Mouse (Mus musculus) forebrain, embryonic 15.5 days (tissue): ENCODE measurements at regions not wholly inside any gene's neighbourhood (a gene's known extent, or its start where the extent isn't known, plus 50 kb on each side); places are given as distances from the start of the nearest gene placed in this dataset.
A peak's percentile ranks its signal among the peaks of the same experiment; 100 is the strongest.

ENCODE experiments used
- ATAC-seq: fragments of 200-750 bp; cut with Nextera tagmentation; replicated peaks from 2 replicates; pipeline ENCODE4 v1.8.0; 2017; ENCODE audit warnings: mild to moderate bottlenecking, moderate TSS enrichment, moderate library complexity
- H3K27ac ChIP-seq: fragments of 300-500 bp; sonication (generic); replicated peaks from 2 replicates; pipeline ENCODE4 v1.5.1; 2015; ENCODE audit warnings: mild to moderate bottlenecking, inconsistent platforms
- H3K27me3 ChIP-seq: fragments of 300-500 bp; sonication (generic); 2 replicates; pipeline ENCODE4 v1.6.1; 2015; ENCODE audit warnings: inconsistent platforms
- H3K36me3 ChIP-seq: fragments of 300-500 bp; sonication (generic); 2 replicates; pipeline ENCODE4 v1.6.1; 2015; ENCODE audit warnings: mild to moderate bottlenecking, inconsistent platforms
- H3K4me1 ChIP-seq: fragments of 300-500 bp; sonication (generic); 2 replicates; pipeline ENCODE4 v1.6.1; 2015; ENCODE audit warnings: inconsistent platforms
- H3K4me2 ChIP-seq: fragments of 300-500 bp; sonication (generic); replicated peaks from 2 replicates; pipeline ENCODE4 v1.6.1; 2015; ENCODE audit warnings: mild to moderate bottlenecking, inconsistent platforms
- H3K4me3 ChIP-seq: fragments of 300-500 bp; sonication (generic); 2 replicates; pipeline ENCODE4 v1.5.1; 2015; ENCODE audit warnings: mild to moderate bottlenecking, inconsistent platforms
- H3K9ac ChIP-seq: fragments of 300-500 bp; sonication (generic); replicated peaks from 2 replicates; pipeline ENCODE4 v1.6.1; 2015; ENCODE audit warnings: mild to moderate bottlenecking, inconsistent platforms
- H3K9me3 ChIP-seq: fragments of 300-500 bp; sonication (generic); 2 replicates; pipeline ENCODE4 v1.6.1; 2016; ENCODE audit warnings: inconsistent platforms
- WGBS: fragments of 180-500 bp; shearing (Covaris S2); methylation state at CpG from one replicate; pipeline ENCODE4 v1.1.7; 2015; ENCODE audit warnings: mixed read lengths; 5-methylcytosine and 5-hydroxymethylcytosine counted together

DNA sequence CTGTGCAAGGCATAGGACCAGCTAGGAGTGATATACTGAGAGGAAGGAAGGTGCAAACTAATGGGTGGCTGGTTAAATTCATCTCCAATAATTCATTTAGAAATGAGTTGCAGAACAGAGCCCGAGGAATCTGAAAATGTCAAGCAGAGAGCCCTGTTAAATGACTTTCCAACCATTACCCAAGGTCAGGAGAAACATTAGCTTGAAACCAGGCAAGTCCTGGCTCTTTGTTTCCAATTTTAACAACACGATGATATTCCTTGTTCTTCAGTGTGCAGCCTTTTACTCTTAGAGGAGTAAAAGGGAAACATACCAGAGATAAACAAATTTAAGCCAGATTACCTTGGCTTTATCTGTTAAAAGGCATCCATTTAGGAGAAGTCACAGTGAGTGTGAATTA lies 2318.4 kb downstream of the Poteg start:
- WGBS, result 81% methylated on average over 2 of the region's 2 CpGs
- no peak for ATAC-seq
- H3K27ac ChIP-seq, result no peak overlapping the region
- no peak overlapping the region for H3K4me2 ChIP-seq
- no peaks in the 10 kb centered on the region for H3K9me3 ChIP-seq
- H3K4me3 ChIP-seq, result no peak overlapping the region
- no peaks in the 10 kb centered on the region for H3K4me1 ChIP-seq
- H3K9ac ChIP-seq, result no peak overlapping the region
- no peaks in the 10 kb centered on the region for H3K27me3 ChIP-seq
- H3K36me3 ChIP-seq, result no peaks in the 10 kb centered on the region

DNA sequence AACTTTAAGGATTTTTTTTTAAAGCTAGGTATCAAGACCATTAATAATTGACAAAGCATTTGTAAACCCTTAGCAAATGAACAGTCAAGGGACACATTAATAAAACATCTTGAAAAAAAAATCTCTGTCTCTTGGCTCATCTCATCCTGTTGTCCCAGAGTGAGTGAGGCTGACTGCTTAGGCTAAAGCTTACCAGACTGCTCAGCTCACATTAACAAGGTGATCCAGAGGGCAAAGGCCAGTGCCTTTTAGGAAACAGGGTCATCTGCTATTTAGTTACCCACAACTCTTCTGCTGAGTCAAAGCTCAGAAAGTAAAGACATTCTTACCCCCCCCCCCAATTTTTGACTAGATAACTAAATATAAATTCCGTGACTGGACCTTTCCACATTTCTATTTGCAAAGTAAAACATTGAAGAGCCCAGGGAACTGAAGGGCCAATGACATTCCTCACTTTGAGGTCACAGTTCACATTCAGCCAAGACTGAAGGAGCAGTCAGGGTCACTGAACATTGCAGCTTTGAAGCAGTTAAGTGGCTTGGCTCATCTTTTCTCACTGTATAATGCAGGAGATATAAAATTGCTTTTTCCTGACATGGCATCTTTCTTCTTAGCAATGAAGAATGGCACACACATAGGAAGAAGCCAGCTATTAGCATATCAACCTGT lies 2318.9 kb downstream of the Poteg start:
- no peak for ATAC-seq
- Histone ChIP-seq H3K27me3 (no peaks in the 10 kb centered on the region), H3K4me3 (no peak overlapping the region), H3K4me2 (no peak overlapping the region), H3K9me3 (no peaks in the 10 kb centered on the region), H3K27ac (no peak overlapping the region), H3K4me1 (no peaks in the 10 kb centered on the region), H3K9ac (no peak overlapping the region), H3K36me3 (no peaks in the 10 kb centered on the region)
- 62% methylated on average over 1 of the region's 1 CpGs for WGBS

DNA sequence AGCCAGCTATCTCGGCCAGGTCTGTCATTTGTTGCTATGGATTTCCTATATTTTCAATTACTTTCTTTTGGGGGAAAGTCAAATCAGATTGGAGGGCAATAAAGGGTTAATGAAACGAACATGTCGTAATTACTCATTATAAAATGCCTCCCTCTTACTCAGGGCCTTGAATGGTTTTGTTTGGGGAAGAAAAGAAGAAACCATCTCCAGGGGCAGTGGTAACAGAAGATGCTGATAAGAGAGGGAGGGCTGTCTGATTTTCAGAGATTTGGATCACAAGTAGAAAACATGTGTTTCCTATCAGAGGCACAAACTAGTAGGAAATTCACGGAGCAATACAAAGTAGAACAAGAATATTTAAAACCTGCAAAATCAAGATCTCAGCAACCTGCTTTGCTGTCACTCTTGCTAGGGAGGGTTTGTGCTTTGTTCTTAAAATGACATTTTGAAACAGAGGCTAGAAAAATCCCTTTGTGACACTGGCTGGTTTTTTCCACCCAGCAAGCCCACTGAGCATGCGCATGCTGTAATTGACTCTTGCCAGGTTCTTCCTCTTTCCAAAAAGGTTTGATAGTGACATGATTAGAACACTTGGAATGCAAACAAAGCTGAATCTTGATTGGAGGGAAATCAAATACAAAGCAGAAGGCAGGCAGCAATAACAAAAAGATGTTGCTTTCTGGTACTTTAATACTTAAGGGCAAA lies 2329.8 kb downstream of the Poteg start:
- peak; percentile 58; the same call in 1 of the 2 replicates for ATAC-seq
- peaks cover 11% of the 10 kb centered on the region; the same call in 1 of the 2 replicates for H3K4me1 ChIP-seq
- no peaks in the 10 kb centered on the region for H3K9me3 ChIP-seq
- H3K9ac ChIP-seq, result no peak overlapping the region
- WGBS, result 45% methylated on average over 5 of the region's 5 CpGs
- peak overlapping the region; percentile 53 for H3K27ac ChIP-seq
- H3K27me3 ChIP-seq, result no peaks in the 10 kb centered on the region
- peak overlapping the region; percentile 22 for H3K4me2 ChIP-seq
- H3K4me3 ChIP-seq, result peak overlapping the region; percentile 23
- H3K36me3 ChIP-seq, result no peaks in the 10 kb centered on the region

DNA sequence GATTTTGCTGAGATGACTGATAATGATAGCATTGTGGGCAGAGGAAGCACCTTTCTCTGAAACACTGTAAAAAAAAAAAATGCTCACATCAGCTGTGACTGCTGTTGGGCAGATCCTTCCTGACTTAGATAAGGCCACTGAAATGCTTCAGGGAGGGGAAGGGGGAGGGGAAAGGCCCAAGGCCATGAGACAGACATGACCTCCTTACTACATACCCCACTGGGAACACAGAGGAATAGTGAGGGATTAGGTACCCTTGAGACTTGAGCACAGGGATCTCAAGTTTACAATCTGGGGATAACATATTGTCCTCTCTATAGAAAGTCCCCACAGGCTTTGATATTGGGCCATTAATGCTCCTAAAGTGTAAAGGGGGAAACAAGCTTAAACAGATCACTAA lies 2341.7 kb downstream of the Poteg start:
- H3K27me3 ChIP-seq, result no peaks in the 10 kb centered on the region
- no peaks in the 10 kb centered on the region for H3K36me3 ChIP-seq
- H3K27ac ChIP-seq, result no peak overlapping the region
- H3K4me2 ChIP-seq, result no peak overlapping the region
- ATAC-seq, result no peak
- no peak overlapping the region for H3K4me3 ChIP-seq
- no peak overlapping the region for H3K9ac ChIP-seq
- no peaks in the 10 kb centered on the region for H3K4me1 ChIP-seq
- H3K9me3 ChIP-seq, result no peaks in the 10 kb centered on the region

DNA sequence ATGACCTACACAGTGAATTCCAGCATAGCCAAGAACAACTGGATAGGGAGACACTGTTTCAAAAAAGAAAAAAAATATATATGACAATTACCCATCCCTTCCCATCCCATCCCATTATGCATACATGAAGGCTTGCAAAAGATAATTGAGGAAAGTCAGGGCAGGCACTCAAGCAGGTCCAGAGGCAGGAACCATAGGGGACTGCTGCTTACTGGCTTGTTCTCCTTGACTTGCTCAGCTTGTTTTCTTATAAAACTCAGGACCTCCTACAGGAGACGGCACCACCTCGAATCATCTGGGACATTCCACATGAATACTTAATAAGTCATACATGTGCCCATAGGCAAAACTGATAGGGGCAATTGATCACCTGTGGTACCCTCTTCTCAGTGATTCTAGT lies 2342.6 kb downstream of the Poteg start:
- Histone ChIP-seq H3K27ac (no peak overlapping the region), H3K36me3 (no peaks in the 10 kb centered on the region), H3K27me3 (no peaks in the 10 kb centered on the region), H3K9me3 (no peaks in the 10 kb centered on the region), H3K4me3 (no peak overlapping the region), H3K9ac (no peak overlapping the region), H3K4me2 (no peak overlapping the region), H3K4me1 (no peaks in the 10 kb centered on the region)
- WGBS, result 93% methylated on average over 2 of the region's 2 CpGs
- ATAC-seq, result no peak

DNA sequence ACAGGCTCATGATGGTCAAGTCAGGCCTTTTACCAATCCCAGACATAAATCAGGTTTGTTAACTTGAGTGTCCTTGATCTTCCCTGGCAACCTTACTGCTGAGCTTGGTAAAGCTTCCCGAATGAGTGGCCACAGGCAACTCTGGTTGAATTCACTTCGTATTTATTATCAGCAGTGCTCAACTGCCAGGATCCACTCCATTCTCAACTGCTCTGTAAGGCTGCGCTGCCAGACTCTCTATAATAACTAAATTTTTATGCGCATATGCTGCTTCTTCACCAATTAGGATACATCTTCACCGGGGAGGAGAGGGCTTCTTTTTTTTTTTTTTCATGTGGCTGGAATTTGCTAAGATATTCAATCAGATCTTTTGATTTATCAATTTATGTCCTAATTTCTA lies 2359.8 kb downstream of the Poteg start:
- H3K4me3 ChIP-seq, result no peak overlapping the region
- H3K27ac ChIP-seq, result no peak overlapping the region
- no peak for ATAC-seq
- WGBS, result 48% methylated on average over 5 of the region's 5 CpGs
- H3K9me3 ChIP-seq, result no peaks in the 10 kb centered on the region
- no peaks in the 10 kb centered on the region for H3K4me1 ChIP-seq
- no peaks in the 10 kb centered on the region for H3K36me3 ChIP-seq
- H3K4me2 ChIP-seq, result no peak overlapping the region
- H3K27me3 ChIP-seq, result no peaks in the 10 kb centered on the region
- H3K9ac ChIP-seq, result no peak overlapping the region

DNA sequence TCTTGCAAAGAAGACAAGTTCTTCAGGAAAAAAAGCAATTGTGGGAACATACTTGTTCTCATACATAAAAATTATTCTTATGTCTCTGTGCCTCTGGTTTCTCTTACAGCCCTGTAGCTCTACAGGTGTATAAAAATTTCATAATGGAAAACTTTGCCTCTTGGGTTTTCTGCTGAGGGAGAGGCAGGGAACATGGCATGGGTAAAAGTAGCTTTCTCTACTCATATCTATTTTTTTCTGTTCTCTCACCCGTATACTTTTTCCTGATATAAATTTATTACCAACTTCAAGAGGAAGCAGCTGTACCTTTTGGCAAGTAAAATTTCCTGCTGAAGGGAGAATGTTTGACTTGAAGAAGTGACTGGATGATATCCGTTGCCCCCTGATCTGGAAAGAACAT lies 2388.6 kb downstream of the Poteg start:
- H3K36me3 ChIP-seq, result no peaks in the 10 kb centered on the region
- H3K27ac ChIP-seq, result no peak overlapping the region
- no peaks in the 10 kb centered on the region for H3K9me3 ChIP-seq
- no peaks in the 10 kb centered on the region for H3K4me1 ChIP-seq
- no peak overlapping the region for H3K4me3 ChIP-seq
- 91% methylated on average over 2 of the region's 2 CpGs for WGBS
- H3K4me2 ChIP-seq, result no peak overlapping the region
- no peaks in the 10 kb centered on the region for H3K27me3 ChIP-seq
- no peak overlapping the region for H3K9ac ChIP-seq
- no peak for ATAC-seq
